Mouse (Mus musculus): ENCODE measurements around the gene Shisa5.

Gene Shisa5

GRCm38 (mm10) chr9:109038086-109038895 is at the start of gene Shisa5:
Gene Shisa5 (plus strand): TSS chr9:109038565.
- no peak for DNase-seq (ENCODE audit: low read depth, low spot score)

GRCm38 (mm10) chr9:108989802-108990461 is 48.4 kb upstream of the Shisa5 start:
- DNase-seq (ENCODE audit: low read depth, low spot score) = no peak

- no peak for DNase-seq (ENCODE audit: low read depth, low spot score)
These were observed 47.9 kb upstream of the Shisa5 start for GRCm38 (mm10) chr9:108990462-108990820.

- DNase-seq (ENCODE audit: low read depth, low spot score) = peak; percentile 99
These were observed 46.8 kb upstream of the Shisa5 start, which contains the start of gene Pfkfb4 for GRCm38 (mm10) chr9:108991428-108992084. Gene Pfkfb4 (plus strand): TSS chr9:108991778.

- DNase-seq (ENCODE audit: low read depth, low spot score) = no peak
These were observed 46.3 kb upstream of the Shisa5 start for GRCm38 (mm10) chr9:108992085-108992469.

GRCm38 (mm10) chr9:108992620-108993361 is 45.6 kb upstream of the Shisa5 start:
- DNase-seq (ENCODE audit: low read depth, low spot score) = no peak

- DNase-seq (ENCODE audit: low read depth, low spot score) = no peak
These were observed 42.0 kb upstream of the Shisa5 start for GRCm38 (mm10) chr9:108996411-108996810.

GRCm38 (mm10) chr9:108998287-108999166 is 39.8 kb upstream of the Shisa5 start:
- no peak for DNase-seq (ENCODE audit: low read depth, low spot score)

GRCm38 (mm10) chr9:108999167-108999526 is 39.2 kb upstream of the Shisa5 start:
- DNase-seq (ENCODE audit: low read depth, low spot score) = no peak

GRCm38 (mm10) chr9:109000726-109001125 is 37.6 kb upstream of the Shisa5 start:
- DNase-seq (ENCODE audit: low read depth, low spot score) = no peak

GRCm38 (mm10) chr9:109003201-109003600 is 35.2 kb upstream of the Shisa5 start:
- no peak for DNase-seq (ENCODE audit: low read depth, low spot score)

- DNase-seq (ENCODE audit: low read depth, low spot score) = no peak
These were observed 31.2 kb upstream of the Shisa5 start for GRCm38 (mm10) chr9:109007025-109007780.

GRCm38 (mm10) chr9:109008081-109008480 is 30.3 kb upstream of the Shisa5 start:
- no peak for DNase-seq (ENCODE audit: low read depth, low spot score)

- peak; percentile 90 for DNase-seq (ENCODE audit: low read depth, low spot score)
These were observed 29.2 kb upstream of the Shisa5 start for GRCm38 (mm10) chr9:109008994-109009635.

- peak; percentile 70 for DNase-seq (ENCODE audit: low read depth, low spot score)
These were observed 28.6 kb upstream of the Shisa5 start for GRCm38 (mm10) chr9:109009636-109010315.

GRCm38 (mm10) chr9:109010316-109010690 is 28.1 kb upstream of the Shisa5 start:
- DNase-seq (ENCODE audit: low read depth, low spot score) = no peak

- DNase-seq (ENCODE audit: low read depth, low spot score) = no peak
These were observed 23.0 kb upstream of the Shisa5 start for GRCm38 (mm10) chr9:109015397-109015796.

GRCm38 (mm10) chr9:109016973-109017604 is 21.3 kb upstream of the Shisa5 start:
- no peak for DNase-seq (ENCODE audit: low read depth, low spot score)

GRCm38 (mm10) chr9:109021428-109021827 is 16.9 kb upstream of the Shisa5 start:
- no peak for DNase-seq (ENCODE audit: low read depth, low spot score)
